Mouse (Mus musculus) cerebellum, adult 8-10 months (tissue): ENCODE measurements around the gene Lgals2.

Experiments used
- DNase-seq: peaks from one replicate; pipeline ENCODE4 v3.0.0; 2022

The Lgals2 gene

DNA sequence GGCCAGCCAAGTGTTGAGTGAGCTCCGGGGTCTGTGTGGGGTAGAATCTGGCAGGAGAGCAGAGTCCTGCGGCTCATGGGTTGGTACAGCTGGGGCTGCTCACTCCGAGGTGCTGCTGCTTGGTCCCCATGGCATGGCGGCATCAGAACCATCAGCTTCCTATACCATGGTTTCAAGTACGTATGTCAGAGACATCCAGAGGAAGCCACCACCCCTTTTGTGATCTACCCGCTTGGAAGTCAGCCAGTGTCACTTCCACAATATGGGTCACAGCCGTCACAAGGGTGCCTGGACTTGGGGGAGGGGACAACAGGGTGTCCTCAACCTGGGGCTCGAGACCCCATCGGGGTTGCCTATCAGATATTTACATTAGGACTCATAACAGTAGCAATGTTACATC lies 45.2 kb downstream of the Lgals2 start:
- DNase-seq, result no peak

DNA sequence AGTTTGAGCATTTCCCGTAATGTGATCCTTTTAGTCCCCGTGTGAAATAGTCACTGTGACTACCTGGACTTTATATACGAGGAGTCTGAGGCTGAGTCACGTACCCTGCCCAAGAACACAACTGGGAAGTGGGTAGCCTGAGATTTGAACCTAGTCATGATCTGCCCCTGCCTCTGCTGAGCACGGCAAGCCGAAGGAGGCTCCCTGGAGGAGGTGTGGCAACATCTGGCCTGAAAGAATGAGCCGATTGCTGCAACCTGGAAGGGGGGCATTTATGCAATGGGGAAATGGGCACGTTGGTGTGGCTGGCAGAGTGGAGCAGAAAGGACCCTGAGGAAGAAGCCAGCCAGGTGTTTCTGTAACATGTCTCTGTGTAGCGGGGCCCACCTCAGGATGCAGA lies 45.6 kb downstream of the Lgals2 start:
- DNase-seq, result no peak

DNA sequence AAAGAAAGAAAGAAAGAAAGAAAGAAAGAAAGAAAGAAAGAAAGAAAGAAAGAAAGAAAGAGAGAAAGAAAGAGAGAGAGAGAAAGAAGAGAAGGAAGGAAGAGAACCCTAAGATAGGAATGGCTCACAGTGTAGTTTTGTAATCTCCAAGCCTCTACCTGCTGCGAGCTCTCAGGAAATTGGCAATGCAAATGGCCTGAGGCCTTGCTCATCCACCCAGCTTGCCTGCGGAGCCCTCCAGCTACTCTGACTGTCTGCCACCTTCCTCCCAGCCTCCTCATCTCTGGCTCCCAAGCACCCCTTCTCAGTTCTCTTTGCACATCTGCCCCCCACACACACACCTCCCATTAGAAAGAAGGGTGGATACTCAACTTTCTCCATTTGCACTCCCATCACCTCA lies 46.3 kb downstream of the Lgals2 start:
- no peak for DNase-seq

DNA sequence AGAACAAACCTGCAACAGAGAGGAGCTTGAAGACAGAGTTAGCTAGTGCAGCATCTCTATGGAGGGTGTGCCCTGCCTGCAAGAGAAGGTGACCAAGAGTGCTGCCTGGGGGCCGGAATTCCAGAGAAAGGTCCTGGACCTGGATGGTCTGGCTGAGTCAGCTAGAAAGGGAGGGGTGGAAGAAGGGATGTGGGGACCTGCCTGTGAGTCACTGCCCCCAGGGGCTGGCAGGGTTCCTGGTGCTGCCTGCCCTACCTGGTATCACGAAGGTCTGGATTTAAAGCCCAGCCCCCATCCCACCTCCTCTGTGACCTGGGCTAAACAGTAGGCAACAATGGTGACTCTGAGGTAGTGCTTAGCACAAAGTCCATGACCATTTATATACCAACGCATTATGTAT lies 48.2 kb downstream of the Lgals2 start:
- no peak for DNase-seq

DNA sequence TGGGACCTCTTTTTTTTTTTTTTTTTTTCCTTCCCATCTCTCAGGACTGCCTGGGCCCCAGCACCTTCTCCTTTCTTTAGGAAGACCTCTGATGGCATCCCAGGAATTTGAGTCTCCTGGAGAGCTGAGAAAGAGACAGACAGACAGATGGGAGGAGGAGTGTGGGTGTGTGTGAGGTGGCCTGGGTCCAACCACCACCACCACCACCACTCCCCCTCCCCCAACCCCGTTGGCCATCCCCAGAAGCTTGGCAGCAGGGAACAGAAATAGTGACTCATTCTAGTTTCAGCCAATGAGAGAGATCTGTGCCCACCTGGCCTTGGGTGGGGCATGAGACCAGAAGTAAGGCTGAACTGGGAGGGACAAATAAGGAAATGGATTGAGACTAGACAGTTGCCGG lies 48.7 kb downstream of the Lgals2 start:
- no peak for DNase-seq

DNA sequence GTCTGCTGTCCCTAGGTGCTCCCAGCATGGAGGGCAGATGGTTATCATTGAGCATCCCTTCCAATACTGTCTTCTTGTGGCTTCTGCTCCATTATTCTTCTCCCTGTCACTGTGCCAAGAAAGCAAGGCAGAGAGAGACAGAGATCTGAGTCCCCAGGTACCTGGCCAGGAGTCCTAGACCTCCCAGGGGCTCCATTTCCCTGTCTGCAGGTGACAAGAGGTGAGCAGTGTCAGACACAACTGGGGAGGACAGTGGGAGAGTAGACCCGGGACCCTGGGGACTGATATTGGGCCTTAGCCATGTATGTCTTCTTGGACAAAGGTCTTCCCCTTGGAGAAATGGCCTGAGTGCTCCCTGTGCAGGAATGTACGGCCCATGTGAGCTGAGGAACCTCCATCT lies 50.0 kb downstream of the Lgals2 start:
- DNase-seq, result no peak

DNA sequence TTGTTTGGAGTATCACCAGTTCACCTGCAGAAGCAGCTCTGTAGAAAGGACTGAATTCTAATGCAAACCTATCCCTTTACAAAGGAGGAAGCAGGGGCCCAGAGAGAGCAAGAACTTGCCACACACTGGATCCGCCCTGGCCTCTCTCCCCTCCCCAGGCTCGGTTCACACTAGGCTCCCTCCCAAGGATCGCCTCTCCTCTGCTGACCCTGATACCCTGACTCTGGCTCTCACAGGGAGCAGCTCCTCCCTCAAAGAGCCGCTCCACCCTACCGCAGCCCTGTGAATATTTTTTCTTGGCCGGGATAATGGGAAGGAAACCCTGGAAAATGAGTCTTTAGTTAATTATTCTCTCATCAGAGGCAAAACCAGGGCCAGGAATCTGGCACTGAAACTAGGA lies 51.0 kb downstream of the Lgals2 start:
- DNase-seq, result no peak

DNA sequence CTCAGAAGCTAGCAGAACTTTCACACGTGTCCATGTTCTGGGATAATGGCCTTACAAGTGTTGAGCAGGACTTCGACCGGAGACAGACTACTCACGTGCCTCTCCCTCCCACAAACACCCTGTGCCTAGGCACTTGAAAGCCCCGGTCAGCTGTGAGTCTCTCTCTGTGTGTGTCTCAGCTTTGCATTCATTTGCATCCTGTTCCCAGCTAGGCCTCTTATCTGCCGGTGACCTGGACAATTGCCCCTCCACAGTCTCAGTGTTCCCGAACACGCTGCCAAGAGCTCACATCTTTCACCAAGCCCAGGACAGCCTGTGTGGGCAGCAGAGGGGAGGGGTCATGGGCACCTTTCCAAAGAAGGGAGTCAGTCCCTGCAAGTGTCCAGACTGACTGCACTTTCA lies 51.8 kb downstream of the Lgals2 start:
- DNase-seq, result no peak

DNA sequence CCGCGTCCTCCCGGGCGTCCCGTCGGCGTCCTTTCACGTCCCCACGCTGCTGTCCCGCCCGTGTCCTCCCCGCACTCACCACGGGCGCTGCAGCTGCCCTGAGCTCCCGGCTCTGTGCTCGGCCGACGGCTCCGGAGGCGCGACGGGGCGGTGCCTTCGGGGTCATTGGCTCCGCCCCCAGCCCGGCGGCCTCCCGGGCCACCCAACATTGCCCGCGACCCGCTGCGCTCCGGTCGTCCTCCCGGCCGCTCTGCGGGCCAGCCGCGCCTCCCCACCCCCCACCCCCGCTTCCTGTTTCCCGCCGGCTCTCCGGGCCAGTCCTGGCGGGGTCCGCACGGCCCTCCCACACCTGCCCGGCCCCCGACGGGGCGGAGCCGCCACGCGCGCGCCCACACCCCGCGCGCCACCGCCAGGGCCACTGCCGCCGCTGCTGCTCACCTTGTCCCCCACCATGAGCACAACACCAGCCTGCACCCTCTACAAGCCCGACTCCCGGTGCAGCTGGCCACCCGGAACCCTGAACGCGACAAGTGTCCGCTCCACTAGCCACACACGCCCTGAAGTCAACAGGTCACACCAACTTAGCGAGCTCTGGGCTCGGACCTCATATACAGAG lies 52.4 kb downstream of the Lgals2 start, which contains the start of gene Card10:
Gene Card10 (minus strand): TSS at position 267 of the 616 bp plus-strand sequence.
- no peak for DNase-seq

DNA sequence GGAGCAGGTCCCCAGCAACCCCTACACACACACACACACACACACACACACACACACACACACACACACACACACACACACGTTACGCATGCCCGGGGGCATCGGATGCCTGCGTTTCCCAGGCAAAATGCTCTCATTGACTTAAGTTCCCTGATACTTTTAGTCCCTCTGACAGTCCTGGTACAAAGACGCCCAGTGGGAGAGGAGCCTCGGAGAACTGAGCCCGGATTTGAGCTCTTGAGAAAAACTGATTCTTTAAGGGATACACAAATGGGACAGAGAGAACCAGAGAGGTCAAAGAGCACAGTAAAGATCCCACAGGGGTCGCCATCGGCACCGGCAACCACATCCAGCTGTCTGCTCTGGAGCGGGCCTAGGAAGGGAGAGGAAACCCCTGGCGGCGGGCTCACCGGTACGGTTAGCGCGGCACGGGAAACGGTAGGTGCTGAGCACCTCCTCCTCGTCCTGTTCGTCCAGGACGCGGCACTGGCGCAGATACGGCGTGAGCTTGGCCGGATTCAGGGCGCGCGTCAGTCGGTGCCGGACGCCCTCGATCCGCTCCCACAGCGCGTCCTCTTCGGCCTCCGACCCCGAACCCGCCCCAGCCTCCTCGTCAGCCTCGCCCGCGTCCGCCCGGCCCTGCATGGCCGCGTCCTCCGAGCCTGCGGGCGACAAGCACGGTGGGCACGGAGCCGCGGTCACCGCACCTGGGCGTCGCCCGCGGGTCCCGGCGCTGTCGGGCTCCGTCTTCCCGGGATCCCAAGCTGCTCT lies 53.2 kb downstream of the Lgals2 start:
- no peak for DNase-seq

DNA sequence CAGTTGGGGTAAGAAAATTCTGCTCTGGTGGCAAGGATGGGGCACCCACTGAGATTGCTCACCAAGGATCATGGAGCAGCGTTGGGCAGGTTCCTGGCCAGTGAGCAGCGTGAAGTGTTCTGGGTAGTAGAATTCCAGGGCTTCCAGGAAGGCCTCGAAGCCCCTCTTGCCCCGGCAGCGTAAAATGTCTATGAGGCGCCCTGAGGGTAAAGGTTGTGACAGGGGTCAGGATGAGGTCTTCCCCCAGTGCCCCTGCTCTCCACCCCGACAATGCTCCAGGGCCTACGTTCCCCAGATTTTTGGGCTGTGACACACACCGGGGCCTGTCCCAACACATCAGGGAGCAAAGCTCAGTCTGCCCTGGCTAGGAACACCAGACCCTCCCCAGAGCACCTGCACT lies 53.8 kb downstream of the Lgals2 start:
- DNase-seq, result no peak
